Mouse (Mus musculus) heart, embryonic 13.5 days (tissue): Measurements from ENCODE around the gene Kif3c. TPM values are rescaled to one million over a fixed set of nuclear protein-coding genes. Genes with fewer than 3 reads are reported as not detected.

Source experiments
- ATAC-seq: fragments of 200-750 bp; cut with Nextera tagmentation; 2 replicates; pipeline ENCODE4 v1.8.0; 2017; ENCODE audit warnings: moderate TSS enrichment; ENCODE audit not compliant: insufficient number of reproducible peaks, low FRiP score, low TSS enrichment; ENCODE audit errors: extremely low read depth
- H3K27ac ChIP-seq: fragments of 300-500 bp; sonication (generic); replicated peaks from 2 replicates; pipeline ENCODE4 v1.5.1; 2015; ENCODE audit warnings: moderate library complexity, mild to moderate bottlenecking, inconsistent platforms
- H3K27me3 ChIP-seq: fragments of 300-500 bp; sonication (generic); replicated peaks from 2 replicates; pipeline ENCODE4 v1.6.1; 2015; ENCODE audit warnings: mild to moderate bottlenecking, inconsistent platforms
- H3K36me3 ChIP-seq: fragments of 300-500 bp; sonication (generic); 2 replicates; pipeline ENCODE4 v1.6.1; 2015; ENCODE audit warnings: mild to moderate bottlenecking, inconsistent platforms
- H3K4me1 ChIP-seq: fragments of 300-500 bp; sonication (generic); 2 replicates; pipeline ENCODE4 v1.6.1; 2015; ENCODE audit warnings: inconsistent platforms
- H3K4me2 ChIP-seq: fragments of 300-500 bp; sonication (generic); 2 replicates; pipeline ENCODE4 v1.6.1; 2015; ENCODE audit warnings: inconsistent platforms, mild to moderate bottlenecking, moderate library complexity
- H3K4me3 ChIP-seq: fragments of 300-500 bp; sonication (generic); 2 replicates; pipeline ENCODE4 v1.5.1; 2015; ENCODE audit warnings: moderate library complexity, mild to moderate bottlenecking, inconsistent platforms
- H3K9ac ChIP-seq: fragments of 300-500 bp; sonication (generic); 2 replicates; pipeline ENCODE4 v1.6.1; 2015; ENCODE audit warnings: inconsistent platforms, mild to moderate bottlenecking, moderate library complexity
- H3K9me3 ChIP-seq: fragments of 300-500 bp; sonication (generic); 2 replicates; pipeline ENCODE4 v1.6.1; 2016; ENCODE audit warnings: inconsistent platforms
- WGBS: fragments of 180-500 bp; shearing (Covaris S2); methylation state at CpG from one replicate; pipeline ENCODE4 v1.1.7; 2015; ENCODE audit warnings: mixed read lengths; 5-methylcytosine and 5-hydroxymethylcytosine counted together
- polyA plus RNA-seq: library from polyadenylated mRNA; unstranded; fragments of >200 nt; fragmentation: Nextera tagmentation; extraction: Ambion mirVana; gene quantifications from 2 replicates; pipeline ENCODE4 v1.2.1, GENCODE M21; 2015

Gene Kif3c
- polyA plus RNA-seq, 1 experiment from 2014 or later = 5.6 TPM

DNA sequence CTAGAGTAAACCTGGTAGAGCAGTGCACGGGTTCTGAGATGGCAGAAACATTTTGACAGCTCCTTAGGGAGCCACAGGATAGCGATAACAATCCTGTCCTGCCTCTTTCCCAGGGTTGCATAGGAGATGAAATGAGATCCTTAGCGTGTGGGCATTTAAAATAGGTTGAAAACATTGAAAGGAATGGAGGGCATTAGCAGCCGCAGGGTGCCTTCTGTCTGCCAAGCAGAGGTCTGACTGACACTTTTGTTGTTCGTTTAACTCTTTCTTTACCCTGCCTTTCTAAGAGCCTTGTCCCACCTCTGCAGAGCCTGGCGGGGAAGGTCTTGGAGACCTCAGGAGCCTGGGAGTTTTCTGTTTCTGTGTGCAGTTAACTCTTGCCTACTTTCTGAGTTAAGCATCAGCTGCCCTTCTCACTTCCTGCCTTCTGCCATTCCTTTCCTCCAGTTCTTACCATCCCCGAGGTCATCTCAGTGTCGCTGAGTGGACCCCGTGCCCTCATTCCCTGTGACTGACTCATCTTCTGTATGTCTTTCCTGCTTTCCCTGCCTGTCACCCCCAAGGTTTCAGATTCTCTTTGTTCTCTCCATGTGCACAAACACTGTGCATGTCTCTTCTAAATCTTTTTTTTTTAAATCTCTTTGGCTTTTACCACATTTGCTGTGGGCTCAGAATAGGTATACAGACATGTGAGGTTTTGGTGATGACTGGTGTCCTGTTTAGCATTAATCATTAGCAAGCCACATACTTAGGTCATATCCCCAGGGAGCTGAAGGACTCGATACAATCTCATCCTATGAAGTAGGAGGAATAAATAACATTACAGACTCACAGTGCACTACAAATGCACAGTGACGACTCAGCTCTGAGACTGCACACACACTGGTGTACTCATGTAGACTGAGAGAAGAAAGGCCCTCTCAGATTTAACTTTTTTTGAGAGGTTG lies 6.3 kb downstream of the Kif3c start:
- Histone ChIP-seq H3K4me1 (peaks cover 39% of the 10 kb centered on the region), H3K27ac (no peak overlapping the region), H3K27me3 (peaks cover 7% of the 10 kb centered on the region; the same call in 1 of the 2 replicates), H3K4me3 (no peak overlapping the region), H3K9me3 (no peaks in the 10 kb centered on the region), H3K9ac (peak overlapping the region; percentile 3), H3K4me2 (peak overlapping the region; percentile 26), H3K36me3 (peaks cover 12% of the 10 kb centered on the region)
- WGBS = 16% methylated on average over 11 of the region's 11 CpGs
- ATAC-seq = no peak

DNA sequence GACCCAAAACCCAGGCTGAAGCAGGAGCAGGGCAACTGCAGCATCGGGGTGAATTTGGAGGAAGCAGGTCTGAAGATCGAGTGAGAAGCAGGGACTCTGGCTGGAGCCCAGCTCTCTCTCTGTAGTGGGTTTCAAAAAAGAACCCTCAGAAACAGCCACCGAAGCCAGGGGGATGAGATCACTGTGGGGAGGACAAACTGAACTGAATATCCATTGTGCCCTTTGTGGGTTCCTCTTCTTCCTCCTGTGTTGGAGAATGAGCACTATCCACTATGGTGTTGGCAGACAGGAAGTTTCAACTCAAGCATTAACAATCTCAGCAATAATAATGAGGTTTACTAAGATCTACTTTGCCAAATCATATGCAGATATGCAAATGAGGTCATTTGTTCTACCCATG lies 7.1 kb downstream of the Kif3c start:
- Histone ChIP-seq H3K9ac (no peak overlapping the region), H3K36me3 (peaks cover 6% of the 10 kb centered on the region), H3K27ac (no peak overlapping the region), H3K4me3 (no peak overlapping the region), H3K4me1 (peaks cover 34% of the 10 kb centered on the region), H3K9me3 (no peaks in the 10 kb centered on the region), H3K27me3 (no peaks in the 10 kb centered on the region), H3K4me2 (peak overlapping the region; percentile 26; the same call in 1 of the 2 replicates)
- 48% methylated on average over 3 of the region's 3 CpGs for WGBS
- ATAC-seq = no peak

DNA sequence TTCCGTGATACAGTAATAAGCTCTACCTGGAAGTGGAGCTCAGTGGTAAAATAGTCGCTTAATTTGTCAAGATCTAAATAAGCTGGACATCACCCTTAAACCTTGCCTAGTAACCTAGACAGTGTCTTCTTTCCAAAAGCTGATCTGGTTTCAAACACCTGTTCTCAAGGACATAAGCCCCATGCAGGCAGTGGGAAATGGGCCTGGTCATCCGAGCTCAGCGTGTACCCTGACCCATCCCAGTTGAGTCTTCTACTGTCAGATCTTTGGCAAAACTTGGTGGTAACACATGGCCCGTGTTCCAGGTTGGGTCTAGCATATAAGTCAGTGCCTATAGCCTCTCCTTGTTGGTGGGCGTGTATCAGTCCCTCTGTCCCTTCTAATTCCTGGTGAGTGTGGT lies 8.6 kb downstream of the Kif3c start:
- peaks cover 32% of the 10 kb centered on the region for H3K4me1 ChIP-seq
- H3K4me2 ChIP-seq = no peak overlapping the region
- H3K27me3 ChIP-seq = no peaks in the 10 kb centered on the region
- no peaks in the 10 kb centered on the region for H3K9me3 ChIP-seq
- no peaks in the 10 kb centered on the region for H3K36me3 ChIP-seq
- no peak for ATAC-seq
- WGBS = 76% methylated on average over 6 of the region's 6 CpGs
- no peak overlapping the region for H3K4me3 ChIP-seq
- no peak overlapping the region for H3K27ac ChIP-seq
- H3K9ac ChIP-seq = no peak overlapping the region

DNA sequence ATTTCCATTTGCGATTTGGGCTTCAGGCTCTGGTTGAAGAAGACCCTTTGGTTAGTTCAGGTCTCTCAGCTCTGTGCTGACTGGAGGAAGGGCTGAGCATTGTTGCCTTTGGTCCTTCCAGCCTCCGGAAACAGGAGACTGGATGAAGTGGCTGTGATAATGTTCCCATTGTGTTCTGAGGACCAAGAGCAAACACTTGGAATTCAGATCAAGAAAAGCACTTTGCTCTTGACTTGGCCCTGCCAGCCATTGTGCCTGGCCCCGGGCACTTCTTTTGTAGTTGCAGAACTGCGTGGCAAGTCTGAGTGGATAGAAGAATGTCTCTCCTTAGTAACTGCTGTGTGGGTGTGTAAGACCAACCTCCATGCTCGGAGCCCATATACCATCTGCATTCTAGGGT lies 9.6 kb downstream of the Kif3c start:
- ATAC-seq = no peak
- H3K4me3 ChIP-seq = no peak overlapping the region
- WGBS = 56% methylated on average over 5 of the region's 5 CpGs
- H3K4me1 ChIP-seq = peaks cover 22% of the 10 kb centered on the region
- no peak overlapping the region for H3K9ac ChIP-seq
- H3K4me2 ChIP-seq = no peak overlapping the region
- no peaks in the 10 kb centered on the region for H3K9me3 ChIP-seq
- 0 out of 2 replicates have a peak, but pooled peaks cover 4% of the 10 kb centered on the region for H3K36me3 ChIP-seq
- no peak overlapping the region for H3K27ac ChIP-seq
- H3K27me3 ChIP-seq = no peaks in the 10 kb centered on the region

DNA sequence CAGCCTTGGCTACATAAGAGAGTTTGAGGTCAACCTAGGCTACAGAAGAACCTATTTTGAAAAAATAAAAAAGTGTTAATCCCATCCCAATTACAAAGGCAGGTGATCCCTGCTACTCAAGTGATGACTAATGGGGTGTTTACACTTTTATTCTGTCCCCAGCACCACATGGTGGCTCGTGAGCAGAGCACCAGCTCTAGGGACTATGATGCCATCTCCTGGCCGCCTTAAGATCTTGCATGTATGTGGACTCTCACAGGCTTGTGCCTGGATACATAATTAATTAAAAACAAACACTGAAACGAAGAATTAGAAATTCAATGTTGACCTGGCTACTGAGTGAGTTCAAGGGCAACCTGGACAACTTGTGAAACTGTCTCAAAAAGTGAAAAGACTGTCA lies 12.3 kb downstream of the Kif3c start:
- Histone ChIP-seq H3K4me1 (peaks cover 4% of the 10 kb centered on the region; the same call in 1 of the 2 replicates), H3K27ac (no peak overlapping the region), H3K9ac (no peak overlapping the region), H3K4me2 (no peak overlapping the region), H3K9me3 (no peaks in the 10 kb centered on the region), H3K27me3 (no peaks in the 10 kb centered on the region), H3K36me3 (0 out of 2 replicates have a peak, but pooled peaks cover 6% of the 10 kb centered on the region), H3K4me3 (no peak overlapping the region)
- 33% methylated on average over 3 of the region's 3 CpGs for WGBS
- no peak for ATAC-seq

DNA sequence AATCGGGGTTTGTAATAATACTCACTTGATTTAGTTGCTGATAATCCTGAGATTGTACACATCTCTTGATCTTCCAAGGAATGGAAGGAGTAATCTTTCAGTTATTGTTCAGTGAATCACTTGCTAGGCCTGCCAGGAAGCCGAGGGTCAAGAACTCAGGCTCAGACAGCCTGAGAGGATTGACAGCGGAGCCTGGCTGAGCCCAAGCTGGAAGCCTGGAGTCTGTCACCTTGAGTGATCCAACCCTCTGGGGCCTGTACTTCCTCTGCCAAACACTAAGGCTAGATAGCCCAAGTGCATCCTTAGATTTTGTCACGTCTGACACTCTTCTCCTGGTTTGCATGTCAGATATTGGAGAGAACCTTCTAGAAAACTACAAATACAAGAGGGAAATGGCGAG lies 12.8 kb downstream of the Kif3c start:
- Histone ChIP-seq H3K4me1 (peaks cover 4% of the 10 kb centered on the region; the same call in 1 of the 2 replicates), H3K27me3 (no peaks in the 10 kb centered on the region), H3K4me3 (no peak overlapping the region), H3K4me2 (no peak overlapping the region), H3K9me3 (no peaks in the 10 kb centered on the region), H3K9ac (no peak overlapping the region), H3K27ac (no peak overlapping the region), H3K36me3 (peaks cover 10% of the 10 kb centered on the region; the same call in 1 of the 2 replicates)
- WGBS = 44% methylated on average over 5 of the region's 5 CpGs
- ATAC-seq = no peak

DNA sequence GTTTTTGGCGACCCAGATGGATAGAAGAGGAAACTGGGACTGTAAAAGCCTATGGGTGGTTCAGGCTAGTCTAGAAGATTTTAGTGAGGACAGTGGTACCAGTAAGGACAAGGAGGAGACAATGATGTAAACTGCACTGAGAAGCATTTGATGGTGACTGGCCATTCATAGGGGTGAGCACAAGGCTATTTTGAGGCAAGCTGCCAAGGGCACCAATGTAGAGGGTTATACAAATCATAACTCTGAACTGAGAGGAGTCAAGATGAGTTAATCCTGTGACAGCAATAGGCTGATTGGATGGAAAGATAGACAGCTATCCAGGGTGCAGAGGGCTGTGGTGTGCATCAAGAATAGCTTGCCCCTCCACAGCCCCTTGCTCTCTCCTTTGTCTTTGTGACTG lies 19.9 kb downstream of the Kif3c start:
- Histone ChIP-seq H3K4me1 (peaks cover 16% of the 10 kb centered on the region), H3K4me2 (no peak overlapping the region), H3K36me3 (peaks cover 21% of the 10 kb centered on the region), H3K4me3 (no peak overlapping the region), H3K9ac (no peak overlapping the region), H3K27ac (no peak overlapping the region), H3K9me3 (no peaks in the 10 kb centered on the region), H3K27me3 (no peaks in the 10 kb centered on the region)
- ATAC-seq = no peak
- 58% methylated on average over 1 of the region's 1 CpGs for WGBS

DNA sequence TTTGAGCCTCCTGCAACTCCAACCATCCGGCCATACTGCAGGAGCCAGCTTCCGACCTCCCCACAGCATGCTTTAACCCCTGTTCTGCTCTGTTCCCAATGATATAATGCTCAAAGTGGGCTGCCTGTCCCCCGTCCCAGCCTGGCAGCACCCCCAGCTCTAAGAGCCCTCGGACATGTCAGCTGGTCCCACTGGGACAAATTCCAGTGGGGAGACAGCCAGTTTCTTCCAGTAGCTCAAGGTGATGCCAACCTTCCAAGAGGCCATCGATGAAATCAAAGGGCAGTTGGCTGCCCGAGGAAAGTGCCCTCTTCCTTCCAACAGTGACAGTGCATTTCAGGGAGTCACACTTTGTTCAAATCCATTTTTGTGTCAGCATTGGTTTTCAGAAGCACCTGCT lies 20.3 kb downstream of the Kif3c start:
- peaks cover 16% of the 10 kb centered on the region for H3K4me1 ChIP-seq
- peaks cover 21% of the 10 kb centered on the region for H3K36me3 ChIP-seq
- no peak overlapping the region for H3K4me3 ChIP-seq
- H3K9ac ChIP-seq = no peak overlapping the region
- no peak for ATAC-seq
- no peaks in the 10 kb centered on the region for H3K9me3 ChIP-seq
- H3K27ac ChIP-seq = no peak overlapping the region
- H3K4me2 ChIP-seq = no peak overlapping the region
- 67% methylated on average over 6 of the region's 6 CpGs for WGBS
- H3K27me3 ChIP-seq = no peaks in the 10 kb centered on the region

DNA sequence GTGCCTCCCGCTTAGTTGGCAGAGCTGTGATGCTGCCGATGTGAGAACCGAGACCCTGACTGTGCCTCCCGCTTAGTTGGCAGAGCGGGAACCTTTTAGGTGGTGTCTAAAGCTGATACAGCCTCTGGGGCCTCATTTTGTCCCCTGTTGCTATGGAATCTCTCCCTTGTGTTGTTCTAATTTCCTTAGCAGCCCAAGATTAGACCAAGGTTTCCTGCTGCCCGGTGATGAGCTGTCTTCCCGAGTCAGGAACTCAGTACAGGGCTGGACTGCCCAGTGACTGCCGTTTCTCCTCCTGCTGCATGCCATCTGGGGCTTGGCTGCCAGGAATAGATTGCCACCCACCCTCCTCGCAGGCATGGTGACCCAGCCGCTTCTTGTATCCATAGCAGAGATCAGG lies 21.0 kb downstream of the Kif3c start:
- no peaks in the 10 kb centered on the region for H3K9me3 ChIP-seq
- no peaks in the 10 kb centered on the region for H3K27me3 ChIP-seq
- peaks cover 16% of the 10 kb centered on the region for H3K4me1 ChIP-seq
- peak overlapping the region; percentile 34 for H3K4me2 ChIP-seq
- no peak for ATAC-seq
- H3K9ac ChIP-seq = no peak overlapping the region
- H3K36me3 ChIP-seq = peaks cover 21% of the 10 kb centered on the region
- H3K27ac ChIP-seq = peak overlapping the region; percentile 24; the same call in 1 of the 2 replicates
- no peak overlapping the region for H3K4me3 ChIP-seq
- 47% methylated on average over 10 of the region's 10 CpGs for WGBS

DNA sequence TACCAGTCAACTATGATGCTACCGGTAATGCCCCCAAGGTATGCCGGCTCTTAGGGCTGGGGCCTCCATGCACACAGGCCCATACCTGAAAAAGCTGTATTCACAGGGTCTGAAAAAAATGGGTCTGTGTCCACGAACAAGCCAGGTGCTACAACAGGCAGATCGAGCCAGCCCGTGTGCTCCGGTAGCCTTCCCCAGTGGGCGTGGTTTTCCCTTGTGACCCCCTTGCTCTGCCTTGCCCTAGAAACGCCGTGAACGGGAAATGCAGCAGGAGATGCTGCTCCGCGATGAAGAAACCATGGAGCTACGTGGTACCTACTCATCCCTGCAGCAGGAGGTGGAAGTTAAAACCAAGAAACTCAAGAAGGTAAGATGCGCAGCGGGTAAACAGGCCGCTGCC lies 23.0 kb downstream of the Kif3c start:
- no peak overlapping the region for H3K27ac ChIP-seq
- H3K27me3 ChIP-seq = no peaks in the 10 kb centered on the region
- peaks cover 15% of the 10 kb centered on the region for H3K36me3 ChIP-seq
- no peak overlapping the region for H3K4me2 ChIP-seq
- H3K9me3 ChIP-seq = no peaks in the 10 kb centered on the region
- peaks cover 16% of the 10 kb centered on the region for H3K4me1 ChIP-seq
- no peak overlapping the region for H3K9ac ChIP-seq
- WGBS = 86% methylated on average over 16 of the region's 16 CpGs
- no peak for ATAC-seq
- H3K4me3 ChIP-seq = no peak overlapping the region

DNA sequence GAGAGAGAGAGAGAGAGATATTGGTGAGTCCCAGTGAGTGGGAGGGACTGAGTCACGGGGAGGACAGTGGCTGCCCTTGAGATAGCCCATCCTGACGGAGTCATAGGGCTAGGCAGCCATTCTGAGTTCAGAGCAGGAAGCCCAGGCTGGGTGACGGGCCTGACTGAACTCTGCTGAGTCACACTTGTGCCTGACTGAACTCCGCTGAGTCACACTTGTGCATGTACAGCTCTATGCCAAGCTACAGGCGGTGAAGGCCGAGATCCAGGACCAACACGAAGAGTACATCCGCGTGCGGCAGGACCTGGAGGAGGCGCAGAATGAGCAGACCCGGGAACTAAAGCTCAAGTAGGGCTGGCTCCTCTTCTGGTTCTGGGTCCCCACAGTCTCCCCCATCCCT lies 24.5 kb downstream of the Kif3c start:
- no peak overlapping the region for H3K4me3 ChIP-seq
- H3K36me3 ChIP-seq = peaks cover 20% of the 10 kb centered on the region
- H3K27ac ChIP-seq = no peak overlapping the region
- H3K27me3 ChIP-seq = no peaks in the 10 kb centered on the region
- 84% methylated on average over 12 of the region's 12 CpGs for WGBS
- peaks cover 16% of the 10 kb centered on the region for H3K4me1 ChIP-seq
- H3K9ac ChIP-seq = no peak overlapping the region
- no peaks in the 10 kb centered on the region for H3K9me3 ChIP-seq
- ATAC-seq = peak; percentile 72
- H3K4me2 ChIP-seq = no peak overlapping the region

DNA sequence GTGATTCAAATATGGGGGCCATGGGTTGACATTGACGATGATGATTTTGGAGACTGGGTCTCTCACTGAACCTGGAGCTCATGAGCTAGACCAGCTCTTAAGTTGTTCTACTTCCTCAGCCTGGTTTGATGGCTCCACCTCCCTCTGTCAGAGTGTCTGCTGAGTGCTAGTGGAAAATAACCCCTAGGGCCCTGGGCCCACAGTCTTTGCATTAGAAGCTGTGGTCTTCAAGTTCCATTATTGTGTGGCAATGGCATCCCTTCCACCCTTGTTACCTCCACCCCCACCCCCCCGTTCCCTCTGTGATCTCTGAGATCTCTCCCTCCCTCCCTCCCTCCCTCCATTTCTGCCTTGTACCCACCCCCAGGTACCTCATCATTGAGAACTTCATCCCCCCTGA lies 25.1 kb downstream of the Kif3c start:
- no peak overlapping the region for H3K27ac ChIP-seq
- no peak for ATAC-seq
- H3K27me3 ChIP-seq = no peaks in the 10 kb centered on the region
- H3K4me3 ChIP-seq = no peak overlapping the region
- no peak overlapping the region for H3K4me2 ChIP-seq
- 63% methylated on average over 2 of the region's 2 CpGs for WGBS
- peaks cover 20% of the 10 kb centered on the region for H3K36me3 ChIP-seq
- H3K9ac ChIP-seq = no peak overlapping the region
- no peaks in the 10 kb centered on the region for H3K9me3 ChIP-seq
- peaks cover 13% of the 10 kb centered on the region for H3K4me1 ChIP-seq
